Mouse (Mus musculus) kidney, postnatal 14 days (tissue): ENCODE data around the gene Kcne1.
A peak's percentile ranks its signal among the peaks of the same experiment; 100 is the strongest.

Source experiments
- DNase-seq: peaks from one replicate; pipeline ENCODE4 v3.0.0; 2022; ENCODE audit warnings: mixed read lengths

The Kcne1 gene

GRCm38 (mm10) chr16:92301989-92302388 lies 57.3 kb downstream of the Kcne1 start:
- no peak for DNase-seq

DNA sequence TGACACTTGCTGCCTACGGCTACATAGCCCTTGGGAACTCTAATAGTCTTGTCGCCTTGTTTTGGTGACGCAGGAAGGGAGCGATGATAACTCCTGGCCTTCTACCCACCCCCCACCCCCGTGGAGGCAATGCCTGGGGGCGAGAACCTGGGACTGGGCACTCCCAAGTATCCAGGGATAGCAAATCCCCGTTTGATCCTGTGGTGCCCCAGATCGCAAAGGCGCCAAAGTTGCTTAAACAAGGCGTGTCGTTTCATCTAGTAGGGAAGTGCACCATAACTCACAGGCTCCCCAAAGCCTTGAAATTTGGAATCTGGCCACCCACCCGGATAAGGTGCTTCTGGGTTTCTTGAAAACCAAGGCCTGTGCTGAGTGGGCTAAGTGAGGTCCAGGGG lies 57.9 kb downstream of the Kcne1 start:
- no peak for DNase-seq

- DNase-seq = peak; percentile 96
Measured at GRCm38 (mm10) chr16:92300649-92301411, 58.4 kb downstream of the Kcne1 start, which contains the start of gene Smim11. Gene Smim11, plus strand, starts transcription at chr16:92301286.
